Mouse (Mus musculus): ENCODE measurements at regions not wholly inside any gene's neighbourhood (a gene's known extent, or its start where the extent isn't known, plus 50 kb on each side); places are given as distances from the start of the nearest gene placed in this dataset.
A peak's percentile ranks its signal among the peaks of the same experiment; 100 is the strongest.

DNA sequence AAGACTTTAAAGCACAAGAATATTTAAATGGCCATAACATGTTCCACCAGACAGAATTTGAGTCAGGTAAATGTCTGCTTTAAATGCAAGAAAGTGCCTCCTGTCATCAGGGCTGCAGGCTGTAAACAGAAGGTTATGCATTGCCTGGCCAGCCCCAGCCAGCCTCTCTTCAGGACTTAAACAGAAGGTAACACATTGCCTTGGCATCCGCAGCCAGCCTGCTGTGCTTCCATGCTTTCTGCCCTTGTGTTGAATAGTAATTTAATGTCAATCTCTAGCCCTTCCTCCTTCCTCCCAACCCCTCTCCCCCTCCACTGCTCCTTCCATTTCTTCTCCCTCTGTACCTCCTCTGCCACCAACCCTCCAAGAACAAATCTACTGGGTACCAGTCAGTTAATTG lies 362.4 kb upstream of the Prickle1 start:
- DNase-seq (ENCODE audit: low read depth): peak; percentile 53
- TF ChIP-seq CTCF (IDR thresholded peaks at IDR 0.05; ENCODE audit: borderline replicate concordance, extremely low read depth, insufficient read depth, insufficient read length) (no peak), POLR2A (IDR thresholded peaks at IDR 0.05; ENCODE audit: borderline replicate concordance, extremely low read depth, insufficient read depth, insufficient read length, poor library complexity, severe bottlenecking) (no peak)

DNA sequence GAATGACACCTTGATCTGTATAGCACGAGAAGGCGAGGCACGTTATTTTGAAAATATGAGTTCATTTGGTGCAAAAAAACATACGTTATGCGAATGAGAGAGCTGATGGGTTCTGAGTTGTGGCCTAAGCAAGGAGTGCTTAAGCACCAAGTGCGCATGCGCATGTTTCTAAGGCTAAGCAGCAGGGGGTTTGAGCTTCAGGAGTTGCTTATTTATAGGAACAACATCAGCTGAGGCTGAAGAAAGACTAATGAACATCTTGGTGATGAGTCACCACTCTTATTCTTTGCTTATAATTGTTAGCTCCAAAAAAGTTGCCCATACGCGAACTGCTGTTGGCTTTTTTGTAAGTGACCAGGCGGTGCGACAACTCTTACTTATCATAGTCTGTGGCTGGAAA lies 361.1 kb upstream of the Prickle1 start:
- TF ChIP-seq CTCF (IDR thresholded peaks at IDR 0.05; ENCODE audit: borderline replicate concordance, extremely low read depth, insufficient read depth, insufficient read length) (no peak), POLR2A (IDR thresholded peaks at IDR 0.05; ENCODE audit: borderline replicate concordance, extremely low read depth, insufficient read depth, insufficient read length, poor library complexity, severe bottlenecking) (no peak)
- no peak for DNase-seq (ENCODE audit: low read depth)

DNA sequence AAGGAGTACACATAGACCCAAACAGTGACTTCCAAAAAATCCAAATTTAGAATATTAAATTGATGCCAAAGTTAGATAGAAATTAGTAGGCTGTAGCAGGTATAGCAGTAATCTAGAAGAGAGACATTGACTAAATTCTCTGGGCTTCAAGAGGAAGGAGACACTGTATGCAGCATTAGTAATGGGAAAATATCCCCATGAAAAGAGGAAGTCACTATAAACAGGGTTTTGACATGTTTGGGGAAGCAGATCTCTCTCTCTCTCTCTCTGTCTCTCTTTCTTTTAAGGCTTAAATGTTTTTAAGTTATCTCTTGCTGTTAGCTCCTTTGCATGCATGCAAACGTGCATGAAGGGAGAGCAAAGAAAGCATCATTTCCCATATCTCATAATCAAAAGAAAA lies 357.9 kb upstream of the Prickle1 start:
- DNase-seq (ENCODE audit: low read depth): no peak
- TF ChIP-seq POLR2A (IDR thresholded peaks at IDR 0.05; ENCODE audit: borderline replicate concordance, extremely low read depth, insufficient read depth, insufficient read length, poor library complexity, severe bottlenecking) (no peak), CTCF (IDR thresholded peaks at IDR 0.05; ENCODE audit: borderline replicate concordance, extremely low read depth, insufficient read depth, insufficient read length) (no peak)

DNA sequence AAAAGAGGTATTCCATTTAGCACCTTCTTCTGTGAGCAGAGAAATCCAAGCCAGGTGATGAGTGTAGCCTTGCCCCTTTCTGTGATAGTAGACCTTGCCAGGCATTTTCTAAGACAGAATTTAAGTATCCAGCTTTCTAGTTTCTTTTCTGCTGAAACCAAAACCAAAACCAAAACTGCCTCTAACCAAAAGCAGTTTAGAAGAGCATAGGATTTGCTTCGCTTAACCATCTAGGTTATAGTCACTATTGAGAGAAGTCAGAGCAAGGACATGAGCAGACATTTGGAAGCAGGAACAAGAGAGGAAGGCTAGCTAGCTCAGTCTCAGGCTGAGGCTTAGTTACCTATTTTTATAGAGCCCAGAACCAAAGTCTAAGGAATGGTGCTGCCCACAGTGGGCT lies 354.8 kb upstream of the Prickle1 start:
- no peak for DNase-seq (ENCODE audit: low read depth)
- TF ChIP-seq CTCF (IDR thresholded peaks at IDR 0.05; ENCODE audit: borderline replicate concordance, extremely low read depth, insufficient read depth, insufficient read length) (no peak), POLR2A (IDR thresholded peaks at IDR 0.05; ENCODE audit: borderline replicate concordance, extremely low read depth, insufficient read depth, insufficient read length, poor library complexity, severe bottlenecking) (no peak)

DNA sequence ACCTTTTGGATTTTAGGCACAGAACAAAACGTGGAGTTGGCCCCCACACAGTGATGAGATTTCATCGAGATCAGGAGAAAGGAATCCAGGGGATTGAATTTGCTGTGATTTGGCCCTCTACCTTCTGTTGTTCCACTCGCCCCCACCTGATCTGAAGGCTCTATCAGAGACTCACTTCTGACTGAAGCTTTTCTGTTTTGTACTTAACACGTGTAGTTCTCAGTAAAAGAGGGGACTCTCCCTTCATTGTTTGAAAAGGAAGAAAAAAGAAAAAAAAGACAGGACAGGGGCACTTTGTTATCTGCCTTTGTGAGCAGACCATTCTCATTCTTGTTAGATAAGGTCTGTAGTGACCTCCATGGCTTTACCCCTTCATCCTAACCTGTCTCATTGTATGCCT lies 353.2 kb upstream of the Prickle1 start:
- DNase-seq (ENCODE audit: low read depth): no peak
- TF ChIP-seq CTCF (IDR thresholded peaks at IDR 0.05; ENCODE audit: borderline replicate concordance, extremely low read depth, insufficient read depth, insufficient read length) (no peak), POLR2A (IDR thresholded peaks at IDR 0.05; ENCODE audit: borderline replicate concordance, extremely low read depth, insufficient read depth, insufficient read length, poor library complexity, severe bottlenecking) (no peak)

DNA sequence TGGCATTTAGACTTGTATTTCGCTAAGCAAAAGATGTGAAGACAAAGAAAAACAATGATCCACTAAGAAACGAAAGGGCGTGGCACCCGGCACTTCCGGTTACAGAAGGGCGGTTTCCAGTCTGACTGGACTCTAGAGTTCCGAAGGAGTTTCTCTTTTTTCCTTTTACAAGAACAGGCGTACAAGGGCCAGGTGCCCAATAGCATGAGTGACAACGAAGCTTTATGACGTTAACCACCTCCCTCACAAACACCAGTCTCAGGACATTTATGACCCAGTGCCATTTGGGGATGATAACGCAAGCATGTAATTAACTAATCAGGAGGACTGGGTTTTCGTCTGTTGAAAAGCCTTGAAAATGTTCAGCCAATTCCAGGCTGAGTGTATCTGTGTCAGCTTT lies 347.9 kb upstream of the Prickle1 start:
- TF ChIP-seq CTCF (IDR thresholded peaks at IDR 0.05; ENCODE audit: borderline replicate concordance, extremely low read depth, insufficient read depth, insufficient read length) (no peak), POLR2A (IDR thresholded peaks at IDR 0.05; ENCODE audit: borderline replicate concordance, extremely low read depth, insufficient read depth, insufficient read length, poor library complexity, severe bottlenecking) (no peak)
- DNase-seq (ENCODE audit: low read depth): no peak

DNA sequence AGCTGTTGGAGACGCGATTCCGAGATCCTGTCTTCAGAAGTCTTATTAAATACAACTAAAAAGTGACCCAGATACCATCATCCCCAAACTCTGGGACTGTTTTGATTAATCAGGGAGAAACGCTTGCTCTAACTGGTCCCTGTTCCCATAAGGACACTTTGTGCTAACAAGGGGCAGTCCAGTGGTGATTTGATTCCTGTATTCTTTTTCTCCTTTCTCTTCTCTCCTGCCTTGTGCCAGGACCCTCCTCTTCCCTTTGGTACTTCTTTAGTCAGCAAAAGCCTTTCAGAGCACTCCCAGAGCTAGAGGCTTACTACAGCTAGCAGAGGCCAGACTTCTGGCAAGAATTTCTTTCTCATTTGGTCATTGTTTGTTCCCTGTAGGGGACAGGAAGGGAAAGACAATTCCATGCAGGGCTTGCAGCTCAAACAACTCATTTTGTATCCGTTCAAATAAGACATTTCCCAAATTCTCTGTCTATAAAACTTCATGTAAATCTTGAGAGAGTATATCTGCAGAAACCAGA lies 337.3 kb upstream of the Prickle1 start:
- no peak for TF ChIP-seq CTCF (IDR thresholded peaks at IDR 0.05; ENCODE audit: borderline replicate concordance, extremely low read depth, insufficient read depth, insufficient read length)
- TF ChIP-seq POLR2A (IDR thresholded peaks at IDR 0.05; ENCODE audit: borderline replicate concordance, extremely low read depth, insufficient read depth, insufficient read length, poor library complexity, severe bottlenecking): no peak
- DNase-seq (ENCODE audit: low read depth): peak; percentile 66

DNA sequence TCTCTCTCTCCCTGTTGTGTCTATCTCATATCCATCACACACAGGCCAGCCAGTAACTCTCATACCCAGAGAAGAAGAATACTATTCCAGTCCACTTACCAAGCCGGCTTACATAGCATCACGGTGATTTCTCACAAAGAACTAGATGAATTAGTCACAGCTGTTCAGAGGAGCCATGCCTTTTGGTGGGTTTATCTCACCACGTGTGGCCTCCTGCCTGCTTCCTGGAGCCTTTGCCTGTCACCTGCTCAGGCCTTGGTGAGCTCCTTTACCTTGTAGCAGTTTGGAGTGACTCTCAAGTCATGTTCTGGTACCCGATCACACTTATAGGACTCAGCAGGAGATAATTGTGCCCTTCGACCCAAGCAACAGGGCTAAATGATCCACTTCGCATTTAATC lies 331.2 kb upstream of the Prickle1 start:
- TF ChIP-seq CTCF (IDR thresholded peaks at IDR 0.05; ENCODE audit: borderline replicate concordance, extremely low read depth, insufficient read depth, insufficient read length) (no peak), POLR2A (IDR thresholded peaks at IDR 0.05; ENCODE audit: borderline replicate concordance, extremely low read depth, insufficient read depth, insufficient read length, poor library complexity, severe bottlenecking) (no peak)
- peak; percentile 29 for DNase-seq (ENCODE audit: low read depth)

DNA sequence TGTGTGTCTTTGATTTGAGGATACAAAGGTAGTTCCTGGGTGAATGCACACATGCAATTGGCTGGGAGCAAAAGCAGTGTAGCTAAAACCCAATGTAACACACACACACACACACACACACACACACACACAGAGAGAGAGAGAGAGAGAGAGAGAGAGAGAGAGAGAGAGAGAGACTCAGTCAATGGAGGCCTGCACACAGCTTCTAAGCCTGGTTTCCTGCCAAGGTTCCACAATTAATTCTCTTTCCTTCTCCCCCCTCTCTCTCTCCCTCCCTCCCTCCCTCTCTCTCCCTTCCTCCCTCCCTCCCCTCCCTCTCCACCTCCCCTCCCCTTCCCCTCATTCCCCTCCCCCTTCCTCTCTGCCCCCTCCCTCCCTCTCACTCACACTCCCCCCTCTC lies 330.6 kb upstream of the Prickle1 start:
- TF ChIP-seq POLR2A (IDR thresholded peaks at IDR 0.05; ENCODE audit: borderline replicate concordance, extremely low read depth, insufficient read depth, insufficient read length, poor library complexity, severe bottlenecking) (no peak), CTCF (IDR thresholded peaks at IDR 0.05; ENCODE audit: borderline replicate concordance, extremely low read depth, insufficient read depth, insufficient read length) (no peak)
- peak; percentile 76 for DNase-seq (ENCODE audit: low read depth)

DNA sequence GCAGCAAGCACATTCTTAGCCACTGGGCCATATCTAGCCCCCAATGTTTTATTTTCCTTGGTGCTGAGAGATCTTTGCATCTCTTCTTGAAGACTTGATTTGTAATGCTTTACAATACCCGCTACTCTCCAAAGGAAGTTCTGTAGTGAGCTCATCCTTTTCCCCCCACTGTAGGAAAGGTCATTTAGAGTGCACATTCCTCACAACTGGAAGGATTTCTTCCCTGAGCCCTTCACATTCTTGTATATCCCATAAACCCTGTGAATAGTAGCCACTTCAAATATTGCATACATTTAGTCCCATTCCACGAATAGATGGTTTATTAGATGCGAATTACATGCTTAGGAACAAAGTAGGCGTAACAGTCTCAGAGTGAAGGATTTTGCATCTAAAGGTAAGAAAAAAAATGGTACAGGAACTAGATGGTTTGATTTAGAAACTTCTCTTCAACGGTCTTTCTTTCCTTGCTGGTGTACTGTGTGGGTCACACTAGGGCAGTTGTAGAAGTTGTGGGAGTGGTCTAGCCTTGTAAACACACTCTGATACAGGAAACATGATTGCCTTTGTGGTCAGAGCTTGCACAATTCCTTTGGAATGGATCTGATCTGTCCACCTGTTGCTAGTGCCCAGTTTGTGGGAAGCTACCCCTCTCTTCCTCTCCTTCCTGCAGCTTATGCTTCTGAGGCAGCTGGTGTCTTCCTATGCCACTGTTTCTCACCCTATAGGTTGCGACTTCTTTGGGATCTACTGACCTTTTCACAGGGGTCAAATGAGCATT lies 326.0 kb upstream of the Prickle1 start:
- no peak for DNase-seq (ENCODE audit: low read depth)
- TF ChIP-seq CTCF (IDR thresholded peaks at IDR 0.05; ENCODE audit: borderline replicate concordance, extremely low read depth, insufficient read depth, insufficient read length) (no peak), POLR2A (IDR thresholded peaks at IDR 0.05; ENCODE audit: borderline replicate concordance, extremely low read depth, insufficient read depth, insufficient read length, poor library complexity, severe bottlenecking) (no peak)

DNA sequence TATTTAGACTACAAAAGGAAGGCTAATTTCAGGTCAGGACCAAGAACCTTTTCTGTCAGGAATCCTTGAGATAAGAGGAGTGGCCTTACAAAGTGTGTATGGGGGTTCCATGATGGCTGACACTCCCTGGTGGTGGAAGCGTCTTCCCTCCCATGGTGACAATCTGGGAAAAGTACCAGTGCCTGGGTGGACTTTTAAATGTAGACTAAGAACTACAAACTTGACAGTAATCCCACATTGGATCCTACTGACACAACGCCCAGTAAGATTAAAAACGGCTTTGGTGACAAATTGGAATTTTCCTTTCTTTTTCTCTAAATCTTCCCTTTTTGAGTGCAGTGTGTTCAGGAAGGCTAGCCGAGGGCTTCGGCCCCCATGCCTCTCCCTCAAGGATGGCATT lies 325.3 kb upstream of the Prickle1 start:
- DNase-seq (ENCODE audit: low read depth): no peak
- TF ChIP-seq CTCF (IDR thresholded peaks at IDR 0.05; ENCODE audit: borderline replicate concordance, extremely low read depth, insufficient read depth, insufficient read length) (no peak), POLR2A (IDR thresholded peaks at IDR 0.05; ENCODE audit: borderline replicate concordance, extremely low read depth, insufficient read depth, insufficient read length, poor library complexity, severe bottlenecking) (no peak)

DNA sequence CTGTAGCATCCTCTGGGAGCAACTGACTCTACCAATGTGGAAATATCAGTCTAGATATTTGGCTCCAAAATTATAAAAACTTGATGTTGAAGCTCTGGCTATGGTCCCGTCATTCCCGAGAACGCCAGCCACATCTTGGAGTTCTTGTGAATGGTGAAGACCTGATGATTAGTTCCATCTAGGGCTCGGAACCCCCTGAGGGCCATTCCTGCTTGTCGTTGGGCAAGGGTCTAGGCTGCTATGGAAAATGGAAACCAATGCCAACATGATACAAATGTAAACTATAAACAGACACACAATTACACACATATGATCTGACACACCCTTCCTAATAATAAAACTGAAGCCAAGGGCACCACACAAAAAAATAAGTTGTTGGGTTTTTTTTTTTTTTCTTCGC lies 323.9 kb upstream of the Prickle1 start:
- DNase-seq (ENCODE audit: low read depth): no peak
- TF ChIP-seq POLR2A (IDR thresholded peaks at IDR 0.05; ENCODE audit: borderline replicate concordance, extremely low read depth, insufficient read depth, insufficient read length, poor library complexity, severe bottlenecking): no peak
- TF ChIP-seq CTCF (IDR thresholded peaks at IDR 0.05; ENCODE audit: borderline replicate concordance, extremely low read depth, insufficient read depth, insufficient read length): no peak
